Mouse (Mus musculus) ES-CJ7 (cell line): ENCODE measurements at regions not wholly inside any gene's neighbourhood (a gene's known extent, or its start where the extent isn't known, plus 50 kb on each side); places are given as distances from the start of the nearest gene placed in this dataset.

Source experiments
- DNase-seq: peaks from one replicate; pipeline ENCODE4 v3.0.0; 2011; ENCODE audit warnings: low read depth, low spot score

DNA sequence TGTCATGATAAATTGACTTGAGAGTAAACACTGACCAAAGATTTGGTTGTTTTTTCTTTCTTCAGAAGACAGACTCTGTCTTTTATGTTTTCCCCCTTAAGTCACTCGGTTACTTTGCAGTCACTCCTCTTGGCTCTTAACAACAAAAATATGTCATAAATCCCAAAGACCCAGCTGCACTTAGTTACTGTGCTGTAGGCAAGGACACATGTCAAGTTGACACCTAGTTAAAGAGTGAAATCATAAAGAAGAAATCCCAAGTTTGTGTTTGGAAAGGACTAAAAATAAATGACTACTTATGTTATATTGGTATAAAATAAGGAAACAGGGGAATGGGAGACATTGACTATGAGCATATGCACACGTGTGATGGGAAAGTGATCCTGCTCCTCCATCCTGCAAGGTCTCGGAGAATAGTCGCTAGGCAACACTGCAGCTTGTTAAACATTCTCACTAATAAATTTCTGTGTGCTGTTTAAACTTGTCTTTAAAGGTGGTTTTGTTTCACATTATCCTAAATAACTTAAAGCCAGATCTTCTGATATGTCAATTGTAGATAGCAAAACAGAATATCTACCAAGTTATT, 298.1 kb downstream of the Gulp1 start:
- no peak for DNase-seq

DNA sequence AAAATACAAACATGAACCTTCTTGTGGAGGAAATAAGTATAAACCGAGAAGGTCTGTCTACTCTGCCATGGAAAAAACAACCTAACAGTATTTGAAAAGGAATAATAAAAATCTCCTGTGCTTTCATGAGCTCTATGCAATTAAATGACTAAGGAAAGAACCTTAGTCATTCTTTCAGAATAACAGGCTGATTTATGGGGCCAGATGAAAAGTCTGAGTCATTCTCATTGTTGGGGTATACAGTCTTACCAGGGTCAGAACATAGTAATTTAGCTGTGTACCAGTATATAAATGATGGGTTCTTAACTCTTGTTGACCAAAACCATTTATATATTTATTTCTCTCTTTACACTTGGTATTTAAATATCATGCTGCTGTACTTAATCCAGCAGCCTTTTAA, 312.1 kb downstream of the Gulp1 start:
- no peak for DNase-seq

DNA sequence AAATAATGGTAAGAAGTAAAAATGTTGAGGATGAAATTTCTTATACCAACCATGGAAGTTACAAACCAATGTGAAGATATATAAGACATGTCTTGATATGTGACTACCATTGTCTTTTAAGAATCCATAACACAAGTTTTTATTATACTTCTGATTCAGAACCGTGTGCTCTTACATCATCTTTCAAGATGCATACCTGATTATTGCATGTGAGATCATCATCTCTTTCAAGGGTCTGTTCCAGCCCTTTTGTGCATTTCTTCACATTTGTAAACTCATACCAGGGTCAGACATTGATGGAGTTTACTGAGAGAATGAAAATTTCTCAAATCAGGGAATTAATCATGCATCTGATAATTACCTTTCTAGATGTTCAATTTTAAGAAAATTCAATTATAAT, 312.5 kb downstream of the Gulp1 start:
- no peak for DNase-seq

DNA sequence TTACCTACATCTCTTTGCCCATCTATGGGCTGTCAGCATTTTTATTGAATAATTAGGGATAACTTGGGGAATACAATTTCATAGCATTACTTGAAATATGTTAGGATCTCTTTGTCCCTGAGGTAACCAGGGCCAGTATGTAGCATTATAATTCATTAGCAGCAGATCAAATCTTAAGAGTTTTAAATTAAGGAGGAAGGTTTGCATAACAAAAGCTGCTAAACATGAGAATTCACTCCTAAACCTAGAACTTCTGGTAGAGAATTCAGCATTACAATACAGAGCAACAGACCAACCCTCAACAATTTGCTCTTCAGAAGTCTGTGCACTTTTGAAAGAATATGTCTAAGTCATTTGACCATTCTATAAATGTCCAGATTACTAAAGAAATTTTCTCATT, 340.3 kb downstream of the Gulp1 start:
- DNase-seq, result peak; percentile 44

DNA sequence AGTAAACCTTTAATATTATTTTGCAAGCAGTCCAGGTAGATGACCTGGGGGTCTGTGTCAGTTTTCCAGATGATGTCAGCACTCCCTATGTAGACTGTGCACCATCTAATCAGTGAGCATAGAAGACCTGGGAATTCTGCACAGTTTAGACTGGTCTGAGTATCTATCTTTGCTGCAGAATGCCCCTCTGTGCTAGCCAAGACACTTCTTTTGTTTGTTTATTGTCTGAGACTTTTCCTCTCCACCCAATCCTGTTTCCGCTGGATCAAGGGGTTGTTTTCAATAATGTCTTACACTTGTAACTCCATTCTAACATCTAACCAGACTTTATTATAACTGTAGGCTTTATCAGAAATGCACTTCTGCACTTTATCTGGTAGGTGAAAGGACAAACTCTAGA, 341.1 kb downstream of the Gulp1 start:
- peak; percentile 17 for DNase-seq
